Mouse (Mus musculus) intestine, postnatal 0 days (tissue): ENCODE data around the gene Tmem259. TPM values are rescaled to one million over a fixed set of nuclear protein-coding genes. Genes with fewer than 3 reads are reported as not detected.

Experiments
- ATAC-seq: fragments of 200-750 bp; cut with Nextera tagmentation; 2 replicates; pipeline ENCODE4 v1.8.0; 2017; ENCODE audit warnings: mild to moderate bottlenecking, moderate TSS enrichment, moderate library complexity
- H3K27ac ChIP-seq: fragments of 300-500 bp; sonication (generic); 2 replicates; pipeline ENCODE4 v1.5.1; 2014; ENCODE audit warnings: mild to moderate bottlenecking, low read depth, low read length, moderate library complexity
- H3K27me3 ChIP-seq: fragments of 300-500 bp; sonication (generic); replicated peaks from 2 replicates; pipeline ENCODE4 v1.6.1; 2014; ENCODE audit warnings: low read length, mixed read lengths; ENCODE audit not compliant: control insufficient read depth, insufficient read depth
- H3K36me3 ChIP-seq: fragments of 300-500 bp; sonication (generic); 2 replicates; pipeline ENCODE4 v1.6.1; 2014; ENCODE audit warnings: mild to moderate bottlenecking, moderate library complexity; ENCODE audit not compliant: control insufficient read depth, insufficient read depth
- H3K4me1 ChIP-seq: fragments of 300-500 bp; sonication (generic); replicated peaks from 2 replicates; pipeline ENCODE4 v1.6.1; 2014; ENCODE audit warnings: antibody characterized with exemption, low read length, mixed read lengths; ENCODE audit not compliant: control insufficient read depth, insufficient read depth
- H3K4me2 ChIP-seq: fragments of 300-500 bp; sonication (generic); replicated peaks from 2 replicates; pipeline ENCODE4 v1.6.1; 2014; ENCODE audit warnings: low read depth, mild to moderate bottlenecking, moderate library complexity
- H3K4me3 ChIP-seq: fragments of 300-500 bp; sonication (generic); 2 replicates; pipeline ENCODE4 v1.5.1; 2014; ENCODE audit warnings: low read depth, low read length
- H3K9ac ChIP-seq: fragments of 300-500 bp; sonication (generic); 2 replicates; pipeline ENCODE4 v1.6.1; 2014; ENCODE audit warnings: mild to moderate bottlenecking, low read depth, low read length
- H3K9me3 ChIP-seq: fragments of 300-500 bp; sonication (generic); 2 replicates; pipeline ENCODE4 v1.6.1; 2016; ENCODE audit warnings: mixed run types; ENCODE audit not compliant: control insufficient read depth
- CTCF ChIP-seq: sonication (generic); IDR thresholded peaks from 2 replicates; pipeline ENCODE4 v1.5.1; 2016; ENCODE audit warnings: low read depth, mild to moderate bottlenecking, control low read depth, antibody characterized with exemption, moderate library complexity
- WGBS: fragments of 180-500 bp; shearing (Covaris S2); extraction: QIAGEN DNeasy Blood & Tissue Kit; methylation state at CpG from one replicate; pipeline ENCODE4 v1.1.7; 2014; 5-methylcytosine and 5-hydroxymethylcytosine counted together
- polyA plus RNA-seq: library from polyadenylated mRNA; unstranded; fragments of >200 nt; fragmentation: Nextera tagmentation; extraction: Ambion mirVana; gene quantifications from 2 replicates; pipeline ENCODE4 v1.2.1, GENCODE M21; 2015

The Tmem259 gene
- polyA plus RNA-seq, 1 experiment from 2014 or later: 24.7 TPM

DNA sequence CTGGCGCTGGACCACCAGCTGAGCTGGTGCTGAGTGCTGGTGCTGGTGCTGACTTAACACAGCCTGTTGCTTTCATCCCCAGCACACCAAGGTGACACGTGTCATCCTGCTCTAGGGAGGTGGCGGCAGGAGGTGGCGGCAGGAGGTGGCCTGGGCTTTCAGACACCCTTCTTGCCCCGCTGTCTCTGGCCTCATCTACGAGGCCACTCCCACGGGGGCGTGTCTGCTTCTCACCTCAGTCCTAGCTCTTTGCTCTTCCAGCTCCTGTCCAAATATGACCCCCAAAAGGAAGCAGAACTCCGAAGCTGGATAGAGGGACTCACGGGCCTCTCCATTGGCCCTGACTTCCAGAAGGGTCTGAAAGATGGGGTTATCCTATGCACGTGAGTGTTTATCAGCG is 7.0 kb upstream of the Tmem259 start:
- H3K9ac ChIP-seq: no peak overlapping the region
- no peaks in the 10 kb centered on the region for H3K4me1 ChIP-seq
- no peak overlapping the region for H3K27ac ChIP-seq
- TF ChIP-seq CTCF: no peak
- no peak overlapping the region for H3K4me2 ChIP-seq
- H3K9me3 ChIP-seq: no peaks in the 10 kb centered on the region
- no peak for ATAC-seq
- no peaks in the 10 kb centered on the region for H3K27me3 ChIP-seq
- 73% methylated on average over 12 of the region's 12 CpGs for WGBS
- peaks cover 28% of the 10 kb centered on the region for H3K36me3 ChIP-seq
- peak overlapping the region; percentile 2; the same call in 1 of the 2 replicates for H3K4me3 ChIP-seq

GRCm38 (mm10) chr10:79989870-79990269 is 5.7 kb upstream of the Tmem259 start:
- Histone ChIP-seq H3K4me1 (no peaks in the 10 kb centered on the region), H3K4me2 (peak overlapping the region; percentile 88), H3K36me3 (peaks cover 28% of the 10 kb centered on the region), H3K27ac (no peak overlapping the region; the same call in 1 of the 2 replicates), H3K9me3 (no peaks in the 10 kb centered on the region), H3K4me3 (peak overlapping the region; percentile 67), H3K9ac (peak overlapping the region; percentile 77; the same call in 1 of the 2 replicates), H3K27me3 (no peaks in the 10 kb centered on the region)
- no peak for ATAC-seq
- 45% methylated on average over 15 of the region's 15 CpGs for WGBS
- TF ChIP-seq CTCF: no peak

- Histone ChIP-seq H3K9ac (peak overlapping the region; percentile 77), H3K9me3 (no peaks in the 10 kb centered on the region), H3K4me2 (peak overlapping the region; percentile 88), H3K36me3 (peaks cover 27% of the 10 kb centered on the region), H3K4me1 (no peaks in the 10 kb centered on the region), H3K27ac (peak overlapping the region; percentile 79; the same call in 1 of the 2 replicates), H3K27me3 (no peaks in the 10 kb centered on the region), H3K4me3 (peak overlapping the region; percentile 67)
- WGBS: 28% methylated on average over 8 of the region's 8 CpGs
- no peak for ATAC-seq
- TF ChIP-seq CTCF: no peak
Measured at GRCm38 (mm10) chr10:79989272-79989786, 5.2 kb upstream of the Tmem259 start.

- TF ChIP-seq CTCF: no peak
- Histone ChIP-seq H3K4me3 (peak within 1 kb of the TSS; percentile 67), H3K9me3 (no peaks in the 10 kb centered on the region), H3K4me2 (peak within 1 kb of the TSS; percentile 88), H3K27me3 (no peaks in the 10 kb centered on the region), H3K27ac (peak within 1 kb of the TSS; percentile 79), H3K36me3 (peaks cover 21% of the 10 kb centered on the region), H3K9ac (peak within 1 kb of the TSS; percentile 77), H3K4me1 (no peaks in the 10 kb centered on the region)
- under 1% methylated on average over 59 of the region's 59 CpGs for WGBS
- peak; percentile 4; the same call in 1 of the 2 replicates for ATAC-seq
Measured at GRCm38 (mm10) chr10:79988506-79989271, 4.6 kb upstream of the Tmem259 start, which contains the start of gene Cnn2. Gene Cnn2 (plus strand): TSS chr10:79988584.

DNA sequence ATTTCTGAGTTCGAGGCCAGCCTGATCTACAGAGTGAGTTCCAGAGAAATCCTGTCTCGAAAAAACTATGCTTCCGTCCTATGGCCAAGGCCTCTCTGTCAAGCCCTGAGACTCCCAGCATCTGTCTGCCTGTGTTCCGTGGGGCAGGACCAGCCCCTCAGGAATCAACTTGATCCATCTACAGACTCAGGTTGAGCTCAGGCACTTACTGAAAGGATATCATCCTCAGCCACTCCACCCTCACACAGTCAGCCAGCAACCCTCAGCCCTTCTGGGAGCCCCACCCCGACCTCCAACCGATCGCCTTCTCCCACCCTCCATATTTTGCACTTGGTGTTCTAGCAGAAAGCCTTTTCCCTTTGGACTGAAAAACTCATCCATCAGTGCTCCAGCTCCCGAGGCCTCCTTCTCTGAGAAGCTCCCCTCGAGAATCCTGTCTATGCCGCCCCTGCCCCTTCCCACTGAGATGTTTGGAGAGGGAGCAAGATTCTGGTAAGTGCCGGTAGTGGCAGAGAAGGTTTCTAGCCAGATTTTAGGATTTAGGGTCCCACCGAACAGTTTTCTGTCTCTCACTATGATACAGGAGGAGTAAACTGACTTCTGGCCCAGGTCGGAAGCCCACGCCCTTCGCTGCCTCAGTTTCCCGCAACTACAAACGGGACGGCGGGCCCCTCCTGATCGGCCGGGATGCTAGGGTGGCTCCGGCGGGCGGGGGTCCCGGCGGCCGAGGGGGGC is 3.8 kb upstream of the Tmem259 start:
- Histone ChIP-seq H3K27ac (peak overlapping the region; percentile 79), H3K9ac (peak overlapping the region; percentile 77), H3K9me3 (no peaks in the 10 kb centered on the region), H3K4me2 (peak overlapping the region; percentile 88), H3K4me1 (0 out of 2 replicates have a peak, but pooled peaks cover 4% of the 10 kb centered on the region), H3K36me3 (peaks cover 14% of the 10 kb centered on the region), H3K4me3 (peak overlapping the region; percentile 67), H3K27me3 (no peaks in the 10 kb centered on the region)
- 15% methylated on average over 27 of the region's 27 CpGs for WGBS
- TF ChIP-seq CTCF: no peak
- no peak for ATAC-seq

DNA sequence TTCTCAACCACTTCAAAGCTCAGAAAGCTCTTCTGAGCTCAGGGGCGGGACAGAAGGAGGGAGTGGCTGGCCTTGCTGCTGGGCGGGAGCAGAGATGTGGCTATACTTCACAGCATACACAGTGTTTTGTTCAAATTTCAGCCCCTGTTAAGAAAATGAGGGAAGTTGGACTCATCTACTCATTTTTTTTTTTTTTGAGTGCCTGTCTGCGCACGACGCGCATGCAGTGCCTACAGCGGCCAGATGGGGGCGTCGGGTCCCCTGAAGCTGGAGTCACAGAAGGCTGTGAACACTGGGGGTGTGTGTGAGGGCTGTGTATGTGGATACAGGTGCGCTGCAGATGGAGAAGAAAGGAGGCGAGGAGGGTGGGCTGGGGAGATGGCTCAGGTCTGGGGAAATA is 2.8 kb upstream of the Tmem259 start:
- no peak for ATAC-seq
- peak; percentile 95 for TF ChIP-seq CTCF
- Histone ChIP-seq H3K9me3 (no peaks in the 10 kb centered on the region), H3K9ac (no peak overlapping the region), H3K4me2 (peak overlapping the region; percentile 88), H3K4me3 (no peak overlapping the region), H3K27ac (peak overlapping the region; percentile 96), H3K36me3 (peaks cover 4% of the 10 kb centered on the region), H3K4me1 (0 out of 2 replicates have a peak, but pooled peaks cover 5% of the 10 kb centered on the region), H3K27me3 (no peaks in the 10 kb centered on the region)
- 2% methylated on average over 11 of the region's 11 CpGs for WGBS
